Comparison of ENCODE assay signal across 10 mouse cellular contexts in genomic region chr1:156459690-156460089, GRCm38 (mm10). TPM values are rescaled to one million over a fixed set of nuclear protein-coding genes. Genes with fewer than 3 reads are reported as not detected.
DNase-seq lines count a peak whose midpoint lies in the region; ATAC-seq and TF ChIP-seq lines count a peak whose summit lies in the region.
"Had no signal": no experiment of that assay in that cellular context is flagged by ENCODE, and none has a peak within 500 bp of the region (broad histone marks: within the 10 kb centered on the region; RNA-seq: fewer than 3 reads in every experiment).

No protein-coding gene starts in this region.

- no peak for TF ChIP-seq POLR2A in kidney, adult 2 months (IDR thresholded peaks at IDR 0.05; ENCODE audit: low read depth, low read length)
- no peak; the same call in 1 of the 2 replicates for TF ChIP-seq POLR2A in spleen, adult 2 months (IDR thresholded peaks at IDR 0.05; ENCODE audit: low read depth, low read length)

- intact Hi-C loops in left cerebral cortex, postnatal 10 days (cut with DNase I): no loop called here

- no peak for TF ChIP-seq CTCF in kidney, adult 2 months (conservative IDR thresholded peaks at IDR 0.05; ENCODE audit: insufficient read depth, insufficient read length, low read depth, low read length)
- TF ChIP-seq CTCF in spleen, adult 2 months (IDR thresholded peaks at IDR 0.05; ENCODE audit: extremely low read depth, insufficient read depth, insufficient read length, insufficient replicate concordance): no peak
- no peak for TF ChIP-seq CTCF in forebrain, postnatal 0 days (IDR thresholded peaks at IDR 0.05; ENCODE audit: low read depth)

- ATAC-seq in liver, embryonic 13.5 days (ENCODE audit: low read depth): peak; percentile 37; the same call in 1 of the 2 replicates
- no peak for ATAC-seq in forebrain, postnatal 0 days
- no peak for ATAC-seq in midbrain, embryonic 14.5 days (ENCODE audit: low FRiP score, low TSS enrichment)

- 51% methylated on average over 3 of the region's 3 CpGs for WGBS in kidney, adult 2 months
- 20% methylated on average over 3 of the region's 3 CpGs for WGBS in liver, embryonic 13.5 days (ENCODE audit: insufficient replicate concordance)
- 18% methylated on average over 3 of the region's 3 CpGs for WGBS in spleen, adult 2 months
- WGBS in forebrain, postnatal 0 days: 90% methylated on average over 3 of the region's 3 CpGs
- WGBS in midbrain, embryonic 14.5 days: 95% methylated on average over 3 of the region's 3 CpGs

- H3K4me1 ChIP-seq in kidney, adult 2 months (ENCODE audit: control insufficient read depth, insufficient read depth, low read length): peaks cover 2% of the 10 kb centered on the region; the same call in 1 of the 2 replicates
- peaks cover 53% of the 10 kb centered on the region for H3K4me1 ChIP-seq in liver, embryonic 13.5 days (replicated peaks)
- H3K4me1 ChIP-seq in spleen, adult 2 months (ENCODE audit: control insufficient read depth, insufficient read depth, insufficient read length): peaks cover 11% of the 10 kb centered on the region; the same call in 1 of the 2 replicates
- no peaks in the 10 kb centered on the region for H3K4me1 ChIP-seq in forebrain, postnatal 0 days (ENCODE audit: insufficient read depth)
- H3K4me1 ChIP-seq in midbrain, embryonic 14.5 days (ENCODE audit: control insufficient read depth, insufficient read depth, low read length): no peaks in the 10 kb centered on the region

- H3K9me3 ChIP-seq in liver, embryonic 13.5 days (replicated peaks): no peaks in the 10 kb centered on the region
- H3K9me3 ChIP-seq in forebrain, postnatal 0 days (ENCODE audit: low read length): no peaks in the 10 kb centered on the region
- H3K9me3 ChIP-seq in midbrain, embryonic 14.5 days (ENCODE audit: control insufficient read depth, low read length): no peaks in the 10 kb centered on the region

- H3K9ac ChIP-seq in liver, embryonic 13.5 days: no peak overlapping the region
- no peak overlapping the region for H3K9ac ChIP-seq in forebrain, postnatal 0 days
- H3K9ac ChIP-seq in midbrain, embryonic 14.5 days (replicated peaks; ENCODE audit: low read length): no peak overlapping the region

- H3K4me2 ChIP-seq in liver, embryonic 13.5 days: no peak overlapping the region
- no peak overlapping the region for H3K4me2 ChIP-seq in forebrain, postnatal 0 days (ENCODE audit: low read depth)
- no peak overlapping the region for H3K4me2 ChIP-seq in midbrain, embryonic 14.5 days (ENCODE audit: low read length)

- H3K27ac ChIP-seq in kidney, adult 2 months (ENCODE audit: insufficient read depth, low read depth, low read length): no peak overlapping the region
- H3K27ac ChIP-seq in liver, embryonic 13.5 days: peak overlapping the region; percentile 60; the same call in 1 of the 2 replicates
- peak overlapping the region; percentile 77 for H3K27ac ChIP-seq in spleen, adult 2 months (ENCODE audit: insufficient read depth, low read length)
- no peak overlapping the region for H3K27ac ChIP-seq in forebrain, postnatal 0 days (ENCODE audit: low read depth, low read length)
- H3K27ac ChIP-seq in midbrain, embryonic 14.5 days (replicated peaks; ENCODE audit: low read depth, low read length): no peak overlapping the region

- no peaks in the 10 kb centered on the region for H3K36me3 ChIP-seq in kidney, adult 2 months (ENCODE audit: control insufficient read depth, insufficient read depth, low read length)
- H3K36me3 ChIP-seq in liver, embryonic 13.5 days: no peaks in the 10 kb centered on the region
- H3K36me3 ChIP-seq in spleen, adult 2 months (ENCODE audit: control insufficient read depth, insufficient read depth, low read length): peaks cover 6% of the 10 kb centered on the region
- 0 out of 2 replicates have a peak, but pooled peaks cover 3% of the 10 kb centered on the region for H3K36me3 ChIP-seq in forebrain, postnatal 0 days (ENCODE audit: insufficient read depth)
- no peaks in the 10 kb centered on the region; the same call in 1 of the 2 replicates for H3K36me3 ChIP-seq in midbrain, embryonic 14.5 days (ENCODE audit: control insufficient read depth, insufficient read depth, low read length)

- H3K27me3 ChIP-seq in kidney, adult 2 months (replicated peaks; ENCODE audit: control insufficient read depth, insufficient read depth, low read length): no peaks in the 10 kb centered on the region
- H3K27me3 ChIP-seq in liver, embryonic 13.5 days: no peaks in the 10 kb centered on the region
- H3K27me3 ChIP-seq in spleen, adult 2 months (ENCODE audit: control insufficient read depth, insufficient read depth, low read length): no peaks in the 10 kb centered on the region
- H3K27me3 ChIP-seq in forebrain, postnatal 0 days (ENCODE audit: insufficient read depth, low read length): no peaks in the 10 kb centered on the region
- no peaks in the 10 kb centered on the region for H3K27me3 ChIP-seq in midbrain, embryonic 14.5 days (ENCODE audit: control insufficient read depth, insufficient read depth, low read length)

- DNase-seq in kidney, adult 2 months: peak; percentile 44
- no peak for DNase-seq in kidney, adult 8-10 months
- DNase-seq in MEL-GATA-1-ER (ENCODE audit: extremely low read depth, low read depth): peak; percentile 51
- DNase-seq in liver, embryonic 13.5 days: no peak
- peak; percentile 64 to 65 for DNase-seq in spleen, adult 2 months (ENCODE audit: low read depth in 1 of 2, low spot score in 2 of 2)
- no peak for DNase-seq in forebrain, postnatal 0 days
- no peak for DNase-seq in left cerebral cortex, postnatal 10 days (ENCODE audit: extremely low spot score in 1 of 2, low spot score in 2 of 2)
- no peak for DNase-seq in midbrain, embryonic 14.5 days
- DNase-seq: gastrocnemius, postnatal 25 days had no signal

- no peak overlapping the region for H3K4me3 ChIP-seq in kidney, adult 2 months (ENCODE audit: insufficient read depth, low read depth, low read length)
- H3K4me3 ChIP-seq in liver, embryonic 13.5 days (replicated peaks): no peak overlapping the region
- no peak overlapping the region for H3K4me3 ChIP-seq in spleen, adult 2 months (ENCODE audit: extremely low read depth, insufficient read depth, insufficient read length)
- H3K4me3 ChIP-seq in forebrain, postnatal 0 days (ENCODE audit: low read depth, low read length): no peak overlapping the region
- no peak overlapping the region for H3K4me3 ChIP-seq in midbrain, embryonic 14.5 days (replicated peaks; ENCODE audit: low read depth, low read length)

RNA-seq across cellular contexts. Expression of gene Soat1, which starts 14.4 kb away (rescaled TPM):
- 21.8 and 22.3 TPM in 2 replicates for polyA plus RNA-seq in kidney, adult 2 months (2012; rRNA removed)
- polyA plus RNA-seq in liver, embryonic 13.5 days (2015; fragmentation: Nextera tagmentation; extraction: Ambion mirVana): 16.1 and 18.3 TPM in 2 replicates
- 21.3 and 26.0 TPM in 2 replicates for polyA plus RNA-seq in spleen, adult 2 months (2012; rRNA removed)
- 20.1 and 20.6 TPM in 2 replicates for total RNA-seq in forebrain, postnatal 0 days (2014; rRNA removed)
- 5.4 and 11.7 TPM in 2 replicates for polyA plus RNA-seq in forebrain, postnatal 0 days (2015; fragmentation: Nextera tagmentation; extraction: Ambion mirVana)
- total RNA-seq in left cerebral cortex, postnatal 10 days (2021): 10 to 100 TPM; 26.0 to 33.8 TPM
- 6.9 and 10.9 TPM in 2 replicates for polyA plus RNA-seq in midbrain, embryonic 14.5 days (2014; fragmentation: Nextera tagmentation; extraction: Ambion mirVana)

RNA-seq across cellular contexts. Expression of gene Axdnd1, which starts 38.7 kb away (rescaled TPM):
- polyA plus RNA-seq in kidney, adult 2 months (2012; rRNA removed): not detected in 2 replicates
- polyA plus RNA-seq in liver, embryonic 13.5 days (2015; fragmentation: Nextera tagmentation; extraction: Ambion mirVana): 0.09 TPM in 1 of 2 replicates, not detected in the other
- not detected in 2 replicates for polyA plus RNA-seq in spleen, adult 2 months (2012; rRNA removed)
- total RNA-seq in forebrain, postnatal 0 days (2014; rRNA removed): 0.23 and 0.52 TPM in 2 replicates
- 0.29 and 0.56 TPM in 2 replicates for polyA plus RNA-seq in forebrain, postnatal 0 days (2015; fragmentation: Nextera tagmentation; extraction: Ambion mirVana)
- total RNA-seq in left cerebral cortex, postnatal 10 days (2021): under 1 TPM; 0.34 to 0.45 TPM
- 0.09 and 0.50 TPM in 2 replicates for polyA plus RNA-seq in midbrain, embryonic 14.5 days (2014; fragmentation: Nextera tagmentation; extraction: Ambion mirVana)
- total RNA-seq: gastrocnemius, postnatal 25 days had no signal
- polyA plus RNA-seq: small intestine, adult 2 months had no signal

Comparison
In these comparisons a context has a peak if more than half of its experiments do, and no peak if none do; other contexts are left out.
1. DNase-seq: peak in kidney, adult 2 months (single experiment), MEL-GATA-1-ER (single experiment) and spleen, adult 2 months (2 of 2); none in kidney, adult 8-10 months (0 of 2), liver, embryonic 13.5 days (single experiment), forebrain, postnatal 0 days (single experiment), left cerebral cortex, postnatal 10 days (0 of 2) and midbrain, embryonic 14.5 days (single experiment).
2. H3K27ac ChIP-seq: peak in liver, embryonic 13.5 days (single experiment) and spleen, adult 2 months (single experiment); none in kidney, adult 2 months (single experiment), forebrain, postnatal 0 days (single experiment) and midbrain, embryonic 14.5 days (single experiment).